Mouse (Mus musculus): Measurements from ENCODE around the gene Lpp. TPM values are rescaled to one million over a fixed set of nuclear protein-coding genes. Genes with fewer than 3 reads are reported as not detected.

Lpp gene
- polyA plus RNA-seq, 1 experiment from 2014 or later: 79.9 TPM

DNA sequence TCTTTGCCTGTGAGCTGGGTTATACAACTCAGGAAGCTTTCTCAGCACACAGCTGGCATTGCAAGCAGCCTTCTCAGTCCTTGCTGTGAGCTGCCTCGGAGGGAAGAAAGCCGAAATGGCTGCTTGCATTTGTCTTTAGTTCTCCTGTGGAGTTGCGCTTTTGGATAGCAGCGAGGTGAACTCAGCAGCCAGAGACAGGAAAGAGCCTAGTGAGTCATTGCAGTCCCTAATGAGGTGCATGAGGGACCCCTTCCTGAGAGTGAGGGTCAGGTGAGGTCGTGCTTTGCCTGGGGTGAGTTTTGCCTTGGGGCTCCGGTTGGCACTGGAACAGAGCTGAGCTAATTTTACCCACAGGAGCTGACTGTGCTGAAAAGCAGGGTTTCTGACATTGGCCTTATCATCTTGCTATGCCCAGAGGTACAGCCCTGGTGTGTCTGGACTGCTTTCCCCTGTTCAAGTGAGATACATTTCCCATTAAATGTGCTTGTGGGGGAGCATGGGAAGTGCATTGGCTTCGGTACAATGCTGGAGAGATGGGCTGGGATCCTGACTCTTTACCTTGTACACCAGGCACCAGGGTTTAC is 41.3 kb downstream of the Lpp start:
- no peaks in the 10 kb centered on the region for H3K27me3 ChIP-seq (ENCODE audit: insufficient read depth, low read length)
- no peak overlapping the region for H3K4me2 ChIP-seq
- 43% methylated on average over 7 of the region's 7 CpGs for WGBS
- no peaks in the 10 kb centered on the region for H3K36me3 ChIP-seq (ENCODE audit: insufficient read depth)
- H3K9me3 ChIP-seq (ENCODE audit: low read depth, low read length): no peaks in the 10 kb centered on the region
- no peak for TF ChIP-seq CTCF (IDR thresholded peaks at IDR 0.05; ENCODE audit: low read depth)
- H3K4me3 ChIP-seq (ENCODE audit: low read depth, low read length): no peak overlapping the region
- no peak for DNase-seq
- H3K9ac ChIP-seq: no peak overlapping the region
- peak overlapping the region; percentile 51; the same call in 1 of the 2 replicates for H3K27ac ChIP-seq (ENCODE audit: low read depth)
- peak; percentile 13; the same call in 1 of the 2 replicates for ATAC-seq (ENCODE audit: insufficient read depth)
- H3K4me1 ChIP-seq (ENCODE audit: insufficient read depth): peaks cover 17% of the 10 kb centered on the region

DNA sequence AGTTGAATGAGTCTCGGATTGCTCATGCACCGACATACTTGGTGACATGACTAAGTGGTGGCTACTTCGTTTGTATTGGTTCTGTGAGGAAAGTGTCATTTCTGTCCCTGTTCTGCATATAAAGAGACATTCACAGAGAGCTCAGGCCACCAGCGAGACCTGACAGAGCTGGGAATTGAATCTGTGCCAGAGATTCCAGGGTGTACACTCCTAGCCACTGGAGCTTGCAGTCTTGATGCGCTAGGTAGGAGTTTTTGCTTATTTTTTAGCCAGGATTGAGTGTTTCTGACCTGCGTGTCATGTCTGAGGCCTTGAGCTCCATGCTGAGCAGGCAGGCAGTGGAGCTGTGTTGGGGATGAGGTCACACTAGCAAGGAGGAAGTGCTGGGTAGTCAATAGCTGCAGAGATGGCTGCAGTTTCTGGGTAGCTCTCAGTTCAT is 41.8 kb downstream of the Lpp start:
- WGBS: 50% methylated on average over 6 of the region's 6 CpGs
- Histone ChIP-seq H3K4me1 (ENCODE audit: insufficient read depth) (peaks cover 17% of the 10 kb centered on the region), H3K9ac (no peak overlapping the region), H3K4me3 (ENCODE audit: low read depth, low read length) (no peak overlapping the region), H3K9me3 (ENCODE audit: low read depth, low read length) (no peaks in the 10 kb centered on the region), H3K36me3 (ENCODE audit: insufficient read depth) (no peaks in the 10 kb centered on the region), H3K4me2 (no peak overlapping the region), H3K27me3 (ENCODE audit: insufficient read depth, low read length) (no peaks in the 10 kb centered on the region), H3K27ac (ENCODE audit: low read depth) (peak overlapping the region; percentile 15; the same call in 1 of the 2 replicates)
- DNase-seq (peak; percentile 57), ATAC-seq (ENCODE audit: insufficient read depth) (peak; percentile 38; the same call in 1 of the 2 replicates)
- no peak for TF ChIP-seq CTCF (IDR thresholded peaks at IDR 0.05; ENCODE audit: low read depth)

DNA sequence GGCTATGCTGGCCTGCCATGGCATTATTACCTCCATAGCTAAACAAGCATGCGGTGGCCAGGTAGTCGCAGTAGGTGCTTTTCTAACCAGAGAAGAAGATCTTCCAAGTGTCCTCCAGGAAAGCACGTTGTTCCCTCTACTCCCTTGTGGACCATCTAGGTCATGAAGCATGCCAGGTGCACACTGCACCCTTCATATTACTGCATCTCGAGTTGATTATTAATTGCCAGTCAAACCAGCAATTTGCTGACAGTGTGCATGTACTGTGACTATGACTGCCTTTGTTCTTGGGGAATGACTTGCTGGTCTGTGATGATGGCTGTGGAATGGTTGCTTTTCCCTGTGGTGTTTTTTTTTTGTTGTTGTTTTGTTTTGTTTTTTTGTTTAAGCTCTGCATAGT is 45.1 kb downstream of the Lpp start:
- ATAC-seq (ENCODE audit: insufficient read depth): no peak

DNA sequence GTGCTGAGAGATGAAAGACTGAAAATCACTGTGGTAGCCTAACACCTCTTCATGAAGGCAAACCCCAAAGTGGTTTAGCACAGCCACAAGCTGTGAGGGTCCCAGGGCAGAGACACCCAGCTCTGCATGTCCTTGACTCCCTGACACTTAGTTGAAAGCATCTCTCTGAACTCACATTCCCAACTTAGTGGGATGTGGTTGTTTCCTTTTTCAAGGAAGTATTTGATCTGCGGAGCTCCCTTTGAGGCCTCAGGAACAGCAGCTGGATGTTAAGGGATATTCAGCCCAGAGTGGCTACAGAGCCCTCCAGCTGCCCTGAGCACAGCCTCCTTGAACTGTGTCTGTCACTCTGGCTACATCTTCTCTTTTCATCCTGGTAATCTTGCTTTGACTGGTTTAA is 48.0 kb downstream of the Lpp start:
- H3K4me3 ChIP-seq (ENCODE audit: low read depth, low read length): no peak overlapping the region
- no peaks in the 10 kb centered on the region for H3K27me3 ChIP-seq (ENCODE audit: insufficient read depth, low read length)
- H3K27ac ChIP-seq (ENCODE audit: low read depth): no peak overlapping the region
- no peak overlapping the region for H3K9ac ChIP-seq
- TF ChIP-seq CTCF (IDR thresholded peaks at IDR 0.05; ENCODE audit: low read depth): no peak
- H3K36me3 ChIP-seq (ENCODE audit: insufficient read depth): peaks cover 17% of the 10 kb centered on the region
- peaks cover 18% of the 10 kb centered on the region for H3K4me1 ChIP-seq (ENCODE audit: insufficient read depth)
- H3K9me3 ChIP-seq (ENCODE audit: low read depth, low read length): no peaks in the 10 kb centered on the region
- no peak overlapping the region for H3K4me2 ChIP-seq
- ATAC-seq (ENCODE audit: insufficient read depth): no peak
- no peak for DNase-seq
- whole genome bisulfite sequencing: 11% methylated on average over 1 of the region's 1 CpGs

More for the DNA sequence above, 45.1 kb downstream of the Lpp start:
- no peaks in the 10 kb centered on the region for H3K27me3 ChIP-seq (ENCODE audit: insufficient read depth, low read length)
- H3K36me3 ChIP-seq (ENCODE audit: insufficient read depth): no peaks in the 10 kb centered on the region; the same call in 1 of the 2 replicates
- WGBS: 84% methylated on average over 4 of the region's 4 CpGs
- DNase-seq: no peak
- H3K4me3 ChIP-seq (ENCODE audit: low read depth, low read length): no peak overlapping the region
- H3K27ac ChIP-seq (ENCODE audit: low read depth): no peak overlapping the region
- no peak overlapping the region for H3K4me2 ChIP-seq
- TF ChIP-seq CTCF (IDR thresholded peaks at IDR 0.05; ENCODE audit: low read depth): no peak
- no peak overlapping the region for H3K9ac ChIP-seq
- H3K4me1 ChIP-seq (ENCODE audit: insufficient read depth): peaks cover 32% of the 10 kb centered on the region
- H3K9me3 ChIP-seq (ENCODE audit: low read depth, low read length): no peaks in the 10 kb centered on the region

DNA sequence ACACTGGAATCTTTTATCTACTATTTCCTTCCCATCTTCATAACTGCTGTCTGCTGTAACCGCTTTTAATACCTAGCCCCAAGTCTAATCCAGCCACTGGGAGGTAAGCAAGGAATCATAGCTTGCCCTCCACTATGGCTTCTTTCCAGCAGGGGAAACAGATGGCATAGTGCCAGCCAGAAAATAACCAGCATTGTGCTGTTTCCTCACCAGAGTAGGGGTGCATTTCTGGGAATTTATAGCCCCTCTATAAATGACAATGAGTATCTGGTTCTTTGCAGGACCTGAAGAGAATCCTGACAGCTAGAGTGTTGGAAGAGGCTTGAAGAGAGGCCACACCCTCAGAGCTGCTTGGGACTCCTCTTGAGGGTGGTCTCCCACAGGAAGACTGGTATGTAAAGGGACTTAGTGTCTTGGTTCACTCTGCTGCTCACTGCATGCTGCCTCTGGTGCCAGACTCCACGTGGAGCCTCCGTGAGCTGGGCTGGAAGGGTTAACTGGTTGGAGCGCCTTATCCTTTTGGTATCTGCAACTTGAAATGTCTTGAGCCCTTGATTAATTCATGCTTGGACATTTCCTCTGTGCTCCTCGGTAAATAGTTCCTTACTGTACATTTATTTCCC is 49.3 kb downstream of the Lpp start:
- Histone ChIP-seq H3K4me3 (ENCODE audit: low read depth, low read length) (no peak overlapping the region), H3K9me3 (ENCODE audit: low read depth, low read length) (no peaks in the 10 kb centered on the region), H3K4me2 (no peak overlapping the region), H3K36me3 (ENCODE audit: insufficient read depth) (peaks cover 20% of the 10 kb centered on the region), H3K27ac (ENCODE audit: low read depth) (peak overlapping the region; percentile 42; the same call in 1 of the 2 replicates), H3K4me1 (ENCODE audit: insufficient read depth) (peaks cover 20% of the 10 kb centered on the region), H3K9ac (no peak overlapping the region), H3K27me3 (ENCODE audit: insufficient read depth, low read length) (no peaks in the 10 kb centered on the region)
- 28% methylated on average over 5 of the region's 5 CpGs for WGBS
- 0 out of 2 replicates have a peak, but pooled peaks have one; percentile 9 for TF ChIP-seq CTCF (IDR thresholded peaks at IDR 0.05; ENCODE audit: low read depth)
- DNase-seq (peak; percentile 58), ATAC-seq (ENCODE audit: insufficient read depth) (0 out of 2 replicates have a peak, but pooled peaks have one; percentile 19)

DNA sequence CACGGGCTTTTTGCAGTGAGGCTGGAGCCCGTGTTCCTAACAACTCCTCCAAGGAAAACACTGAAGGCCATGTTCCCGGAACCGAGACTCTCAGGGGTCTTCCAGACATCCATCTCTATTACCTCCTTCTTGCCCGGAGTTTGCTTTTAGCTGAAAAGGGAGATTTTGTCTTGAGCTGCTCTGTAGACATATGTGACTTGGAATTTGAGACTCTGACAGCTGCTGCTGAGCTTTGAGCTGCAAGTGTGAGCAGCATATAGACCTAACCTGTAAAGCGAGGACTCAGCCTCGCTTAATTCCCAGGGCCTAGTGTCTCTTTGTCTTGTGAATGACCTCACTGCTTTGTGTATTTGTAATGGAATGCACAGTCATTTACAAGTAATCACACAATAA is 49.8 kb downstream of the Lpp start:
- no peak for DNase-seq
- WGBS: 27% methylated on average over 7 of the region's 7 CpGs
- H3K4me3 ChIP-seq (ENCODE audit: low read depth, low read length): no peak overlapping the region

DNA sequence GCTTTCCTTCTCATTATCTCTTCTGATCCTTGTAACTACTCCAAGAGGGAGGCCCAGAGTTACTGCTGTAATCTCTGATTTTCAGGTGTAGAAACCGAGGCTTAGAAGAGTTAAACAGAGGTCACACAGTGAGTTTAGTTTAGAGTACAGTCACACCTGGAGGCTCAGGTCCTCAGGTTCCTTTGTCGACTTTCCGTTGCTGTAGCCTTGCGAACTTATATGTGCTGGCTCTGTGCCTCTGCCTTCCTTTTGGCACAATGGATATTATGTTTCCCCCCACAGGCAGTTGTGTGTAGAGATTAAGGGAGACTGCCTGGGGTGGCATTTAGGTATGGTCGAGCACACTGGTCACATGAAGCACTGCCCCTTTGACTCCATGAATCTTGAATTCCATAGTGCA is 50.2 kb downstream of the Lpp start:
- H3K4me2 ChIP-seq: no peak overlapping the region
- no peak overlapping the region for H3K9ac ChIP-seq
- no peak overlapping the region for H3K4me3 ChIP-seq (ENCODE audit: low read depth, low read length)
- peaks cover 22% of the 10 kb centered on the region for H3K4me1 ChIP-seq (ENCODE audit: insufficient read depth)
- DNase-seq (no peak), ATAC-seq (ENCODE audit: insufficient read depth) (no peak)
- peak overlapping the region; percentile 15; the same call in 1 of the 2 replicates for H3K27ac ChIP-seq (ENCODE audit: low read depth)
- no peaks in the 10 kb centered on the region for H3K9me3 ChIP-seq (ENCODE audit: low read depth, low read length)
- TF ChIP-seq CTCF (IDR thresholded peaks at IDR 0.05; ENCODE audit: low read depth): no peak
- WGBS: 41% methylated on average over 5 of the region's 5 CpGs
- peaks cover 20% of the 10 kb centered on the region for H3K36me3 ChIP-seq (ENCODE audit: insufficient read depth)
- H3K27me3 ChIP-seq (ENCODE audit: insufficient read depth, low read length): no peaks in the 10 kb centered on the region

More for the DNA sequence above, 49.8 kb downstream of the Lpp start:
- no peak for ATAC-seq (ENCODE audit: insufficient read depth)
- no peak for TF ChIP-seq CTCF (IDR thresholded peaks at IDR 0.05; ENCODE audit: low read depth)
- Histone ChIP-seq H3K9me3 (ENCODE audit: low read depth, low read length) (no peaks in the 10 kb centered on the region), H3K4me1 (ENCODE audit: insufficient read depth) (peaks cover 22% of the 10 kb centered on the region), H3K36me3 (ENCODE audit: insufficient read depth) (peaks cover 20% of the 10 kb centered on the region), H3K27me3 (ENCODE audit: insufficient read depth, low read length) (no peaks in the 10 kb centered on the region), H3K9ac (no peak overlapping the region), H3K4me2 (no peak overlapping the region), H3K27ac (ENCODE audit: low read depth) (peak overlapping the region; percentile 15; the same call in 1 of the 2 replicates)
